ENCODE assay signal across 20 mouse cellular contexts in the genomic region with DNA sequence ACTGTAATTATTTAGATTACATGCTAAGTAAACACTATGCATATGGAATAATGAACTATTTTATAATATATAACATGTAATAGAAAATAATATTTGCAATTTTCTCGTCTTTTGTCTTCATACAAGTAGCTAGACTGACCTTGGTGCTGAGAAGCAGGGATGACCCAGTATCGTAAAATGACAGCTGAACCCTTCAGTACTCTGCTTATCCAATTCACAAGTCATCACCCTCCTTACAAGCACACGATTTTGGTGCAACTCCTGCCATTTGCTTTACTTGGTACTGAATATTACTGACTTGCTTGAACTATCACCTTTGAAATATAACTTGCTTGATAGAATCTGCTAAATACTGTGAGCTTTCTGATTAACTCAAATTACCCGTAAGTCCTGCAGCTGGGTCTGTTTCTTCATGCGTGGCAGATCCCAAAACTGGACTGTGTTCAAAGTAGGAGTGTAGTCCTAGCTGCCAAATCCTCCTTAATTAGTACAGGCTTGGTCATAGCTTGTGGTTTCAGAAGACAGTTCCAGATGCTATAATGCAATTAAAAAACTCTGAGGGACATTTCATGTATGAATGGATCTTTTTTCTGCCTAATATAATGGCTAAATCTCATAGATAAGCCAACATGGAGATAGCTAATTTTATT.
DNase-seq lines count a peak whose midpoint lies in the region; ATAC-seq lines count a peak whose summit lies in the region.
"Had no signal": no experiment of that assay in that cellular context is flagged by ENCODE, and none has a peak within 500 bp of the region (broad histone marks: within the 10 kb centered on the region; RNA-seq: fewer than 3 reads in every experiment).

No protein-coding gene starts in this region.

- no peaks in the 10 kb centered on the region for H3K36me3 ChIP-seq in forebrain, embryonic 11.5 days (ENCODE audit: control insufficient read depth, insufficient read depth, low read length)
- H3K36me3 ChIP-seq in forebrain, embryonic 10.5 days (replicated peaks): no peaks in the 10 kb centered on the region
- H3K36me3 ChIP-seq in forebrain, embryonic 12.5 days (replicated peaks): no peaks in the 10 kb centered on the region
- H3K36me3 ChIP-seq in neural tube, embryonic 15.5 days: no peaks in the 10 kb centered on the region
- H3K36me3 ChIP-seq: embryonic facial prominence, embryonic 13.5 days had no signal

- DNase-seq in forebrain, embryonic 11.5 days (ENCODE audit: low spot score): no peak
- no peak for DNase-seq in forebrain, embryonic 10.5 days (ENCODE audit: extremely low spot score, low spot score)
- peak; percentile 56 for DNase-seq in left cerebral cortex, postnatal 4 days
- no peak for DNase-seq in left cerebral cortex, adult 9 months (ENCODE audit: low spot score in 2 of 2)
- peak; percentile 86 for DNase-seq in retina, postnatal 1 day
- no peak for DNase-seq in spleen, postnatal 10 days (ENCODE audit: low spot score in 2 of 2)
- DNase-seq: adrenal gland, postnatal 25 days; cerebellum, adult 2 months; gastrocnemius, postnatal 25 days; heart, adult 2 months; heart, postnatal 36 days; kidney, postnatal 14 days; liver; thymus, adult 18-20 months had no signal

- no peaks in the 10 kb centered on the region for H3K27me3 ChIP-seq in forebrain, embryonic 11.5 days (ENCODE audit: control insufficient read depth, insufficient read depth, low read length)
- H3K27me3 ChIP-seq in forebrain, embryonic 10.5 days (ENCODE audit: poor library complexity, severe bottlenecking): no peaks in the 10 kb centered on the region
- H3K27me3 ChIP-seq in forebrain, embryonic 12.5 days: no peaks in the 10 kb centered on the region
- no peaks in the 10 kb centered on the region for H3K27me3 ChIP-seq in neural tube, embryonic 15.5 days (replicated peaks)
- H3K27me3 ChIP-seq: CH12.LX; embryonic facial prominence, embryonic 13.5 days had no signal

- no peak overlapping the region for H3K4me3 ChIP-seq in forebrain, embryonic 11.5 days (ENCODE audit: low read depth, low read length)
- H3K4me3 ChIP-seq in forebrain, embryonic 10.5 days: no peak overlapping the region
- H3K4me3 ChIP-seq in forebrain, embryonic 12.5 days (replicated peaks): no peak overlapping the region
- H3K4me3 ChIP-seq in neural tube, embryonic 15.5 days (replicated peaks): no peak overlapping the region
- H3K4me3 ChIP-seq: embryonic facial prominence, embryonic 13.5 days; heart, adult 2 months had no signal

- no peaks in the 10 kb centered on the region for H3K4me1 ChIP-seq in forebrain, embryonic 11.5 days (replicated peaks; ENCODE audit: control insufficient read depth, insufficient read depth, low read length)
- no peaks in the 10 kb centered on the region for H3K4me1 ChIP-seq in forebrain, embryonic 10.5 days
- H3K4me1 ChIP-seq in forebrain, embryonic 12.5 days: no peaks in the 10 kb centered on the region
- H3K4me1 ChIP-seq in neural tube, embryonic 15.5 days: peaks cover 2% of the 10 kb centered on the region; the same call in 1 of the 2 replicates
- H3K4me1 ChIP-seq: embryonic facial prominence, embryonic 13.5 days had no signal

- no peak overlapping the region for H3K4me2 ChIP-seq in forebrain, embryonic 11.5 days (ENCODE audit: low read depth, low read length, severe bottlenecking)
- H3K4me2 ChIP-seq in forebrain, embryonic 12.5 days: no peak overlapping the region
- H3K4me2 ChIP-seq in neural tube, embryonic 15.5 days: no peak overlapping the region
- H3K4me2 ChIP-seq: embryonic facial prominence, embryonic 13.5 days had no signal

- no peak overlapping the region for H3K27ac ChIP-seq in forebrain, embryonic 11.5 days (ENCODE audit: low read depth, low read length)
- H3K27ac ChIP-seq in forebrain, embryonic 10.5 days: no peak overlapping the region
- H3K27ac ChIP-seq in forebrain, embryonic 12.5 days: no peak overlapping the region
- H3K27ac ChIP-seq in neural tube, embryonic 15.5 days (replicated peaks): no peak overlapping the region
- H3K27ac ChIP-seq: embryonic facial prominence, embryonic 13.5 days; heart, adult 2 months had no signal

- H3K9me3 ChIP-seq in forebrain, embryonic 11.5 days (ENCODE audit: control insufficient read depth, low read length): no peaks in the 10 kb centered on the region
- H3K9me3 ChIP-seq in forebrain, embryonic 10.5 days: no peaks in the 10 kb centered on the region
- H3K9me3 ChIP-seq in forebrain, embryonic 12.5 days: no peaks in the 10 kb centered on the region
- H3K9me3 ChIP-seq in neural tube, embryonic 15.5 days (replicated peaks): no peaks in the 10 kb centered on the region
- H3K9me3 ChIP-seq: embryonic facial prominence, embryonic 13.5 days had no signal

- 77% methylated on average over 5 of the region's 5 CpGs for WGBS in forebrain, embryonic 11.5 days
- 86% methylated on average over 5 of the region's 5 CpGs for WGBS in forebrain, embryonic 10.5 days
- WGBS in forebrain, embryonic 12.5 days: 74% methylated on average over 5 of the region's 5 CpGs
- 70% methylated on average over 5 of the region's 5 CpGs for WGBS in neural tube, embryonic 15.5 days

- H3K9ac ChIP-seq in forebrain, embryonic 11.5 days (ENCODE audit: low read length): no peak overlapping the region
- no peak overlapping the region for H3K9ac ChIP-seq in forebrain, embryonic 12.5 days
- H3K9ac ChIP-seq in neural tube, embryonic 15.5 days (replicated peaks): no peak overlapping the region
- H3K9ac ChIP-seq: embryonic facial prominence, embryonic 13.5 days had no signal

- ATAC-seq in forebrain, embryonic 11.5 days (replicated peaks; ENCODE audit: low FRiP score): 0 out of 2 replicates have a peak, but pooled peaks have one; percentile 49
- ATAC-seq in forebrain, embryonic 12.5 days (ENCODE audit: low FRiP score): peak; percentile 75; the same call in 1 of the 2 replicates
- ATAC-seq in neural tube, embryonic 15.5 days (ENCODE audit: low FRiP score): no peak
- ATAC-seq: intestine, embryonic 16.5 days; lung, postnatal 0 days had no signal

- intact Hi-C loops in left cerebral cortex, postnatal 4 days (cut with DNase I): no loop called here

Comparison
In these comparisons a context has a peak if more than half of its experiments do, and no peak if none do; other contexts are left out.
1. DNase-seq: peak in left cerebral cortex, postnatal 4 days (single experiment) and retina, postnatal 1 day (single experiment); none in forebrain, embryonic 11.5 days (single experiment), forebrain, embryonic 10.5 days (single experiment), left cerebral cortex, adult 9 months (0 of 2) and spleen, postnatal 10 days (0 of 2).